Mouse (Mus musculus) urinary bladder, adult 18-20 months (tissue): ENCODE results near the gene Nwd2.

ENCODE experiments used
- DNase-seq, 2 experiments: peaks; one replicate each; pipeline ENCODE4 v3.0.0; 2022; ENCODE audit warnings: low spot score in 2 of 2, mixed read lengths in 2 of 2

Nwd2 gene

GRCm38 (mm10) chr5:63649070-63649532 lies at the start of gene Nwd2:
TSS of gene Nwd2 (plus strand) at chr5:63649102.
- no peak for DNase-seq

- DNase-seq: no peak
Measured at GRCm38 (mm10) chr5:63607447-63607846, 41.5 kb upstream of the Nwd2 start.

- no peak for DNase-seq
Measured at GRCm38 (mm10) chr5:63616792-63617668, 31.9 kb upstream of the Nwd2 start.

- no peak for DNase-seq
Measured at GRCm38 (mm10) chr5:63624123-63624522, 24.8 kb upstream of the Nwd2 start.

GRCm38 (mm10) chr5:63627832-63628530 lies 20.9 kb upstream of the Nwd2 start:
- no peak for DNase-seq

- no peak for DNase-seq
Measured at GRCm38 (mm10) chr5:63628531-63628871, 20.4 kb upstream of the Nwd2 start.

- DNase-seq: no peak
Measured at GRCm38 (mm10) chr5:63634636-63635035, 14.3 kb upstream of the Nwd2 start.

GRCm38 (mm10) chr5:63648187-63648586 lies 715 bp upstream of the Nwd2 start:
- DNase-seq: no peak

- DNase-seq: no peak
Measured at GRCm38 (mm10) chr5:63649533-63650464, 897 bp downstream of the Nwd2 start.

- DNase-seq: no peak
Measured at GRCm38 (mm10) chr5:63651813-63652212, 2.9 kb downstream of the Nwd2 start.

GRCm38 (mm10) chr5:63652705-63653104 lies 3.8 kb downstream of the Nwd2 start:
- DNase-seq: no peak

- DNase-seq: no peak
Measured at GRCm38 (mm10) chr5:63666884-63667283, 18.0 kb downstream of the Nwd2 start.

- DNase-seq: no peak
Measured at GRCm38 (mm10) chr5:63675934-63676333, 27.0 kb downstream of the Nwd2 start.

GRCm38 (mm10) chr5:63689084-63689483 lies 40.2 kb downstream of the Nwd2 start:
- DNase-seq: no peak

GRCm38 (mm10) chr5:63696784-63697183 lies 47.9 kb downstream of the Nwd2 start:
- no peak for DNase-seq

GRCm38 (mm10) chr5:63697196-63697595 lies 48.3 kb downstream of the Nwd2 start:
- no peak for DNase-seq

- DNase-seq: no peak
Measured at GRCm38 (mm10) chr5:63728955-63729354, 80.1 kb downstream of the Nwd2 start.

GRCm38 (mm10) chr5:63735521-63735920 lies 86.6 kb downstream of the Nwd2 start:
- no peak for DNase-seq

GRCm38 (mm10) chr5:63743426-63743825 lies 94.5 kb downstream of the Nwd2 start:
- no peak for DNase-seq

- no peak for DNase-seq
Measured at GRCm38 (mm10) chr5:63748299-63748698, 99.4 kb downstream of the Nwd2 start.

GRCm38 (mm10) chr5:63748759-63749158 lies 99.9 kb downstream of the Nwd2 start:
- DNase-seq: no peak
